Mouse (Mus musculus): ENCODE measurements at regions not wholly inside any gene's neighbourhood (a gene's known extent, or its start where the extent isn't known, plus 50 kb on each side); places are given as distances from the start of the nearest gene placed in this dataset.

GRCm38 (mm10) chr5:46791051-46791450 is 933.6 kb upstream of the Lcorl start:
- 34% methylated on average over 3 of the region's 3 CpGs for WGBS
- H3K36me3 ChIP-seq, result no peaks in the 10 kb centered on the region
- no peak for ATAC-seq (ENCODE audit: extremely low read depth, insufficient number of reproducible peaks, low FRiP score, low TSS enrichment)
- no peaks in the 10 kb centered on the region for H3K9me3 ChIP-seq
- no peak overlapping the region for H3K4me3 ChIP-seq
- H3K4me2 ChIP-seq, result no peak overlapping the region
- peaks cover 21% of the 10 kb centered on the region for H3K4me1 ChIP-seq
- H3K9ac ChIP-seq, result no peak overlapping the region
- H3K27ac ChIP-seq (replicated peaks), result peak overlapping the region; percentile 65
- H3K27me3 ChIP-seq (replicated peaks), result no peaks in the 10 kb centered on the region

- Histone ChIP-seq H3K9me3 (no peaks in the 10 kb centered on the region), H3K36me3 (no peaks in the 10 kb centered on the region), H3K4me1 (peaks cover 21% of the 10 kb centered on the region), H3K27me3 (replicated peaks) (no peaks in the 10 kb centered on the region), H3K4me3 (no peak overlapping the region), H3K27ac (replicated peaks) (peak overlapping the region; percentile 51; the same call in 1 of the 2 replicates), H3K4me2 (no peak overlapping the region), H3K9ac (no peak overlapping the region)
- no peak for ATAC-seq (ENCODE audit: extremely low read depth, insufficient number of reproducible peaks, low FRiP score, low TSS enrichment)
- 43% methylated on average over 3 of the region's 3 CpGs for WGBS
Measured at GRCm38 (mm10) chr5:46790536-46790935, 933.1 kb upstream of the Lcorl start.

- H3K9me3 ChIP-seq, result no peaks in the 10 kb centered on the region
- WGBS, result 65% methylated on average over 3 of the region's 3 CpGs
Measured at GRCm38 (mm10) chr5:46787079-46787478, 929.7 kb upstream of the Lcorl start.

GRCm38 (mm10) chr5:46756094-46756493 is 898.7 kb upstream of the Lcorl start:
- peak overlapping the region; percentile 29; the same call in 1 of the 2 replicates for H3K27ac ChIP-seq (replicated peaks)
- H3K9me3 ChIP-seq, result no peaks in the 10 kb centered on the region
- no peak overlapping the region for H3K9ac ChIP-seq
- no peak overlapping the region for H3K4me3 ChIP-seq
- WGBS, result 78% methylated on average over 5 of the region's 5 CpGs
- H3K27me3 ChIP-seq (replicated peaks), result no peaks in the 10 kb centered on the region
- peaks cover 18% of the 10 kb centered on the region for H3K4me1 ChIP-seq
- no peaks in the 10 kb centered on the region for H3K36me3 ChIP-seq
- H3K4me2 ChIP-seq, result no peak overlapping the region
- ATAC-seq (ENCODE audit: extremely low read depth, insufficient number of reproducible peaks, low FRiP score, low TSS enrichment), result no peak

More at GRCm38 (mm10) chr5:46787079-46787478, 929.7 kb upstream of the Lcorl start:
- Histone ChIP-seq H3K4me2 (no peak overlapping the region), H3K27me3 (replicated peaks) (no peaks in the 10 kb centered on the region), H3K4me1 (peaks cover 13% of the 10 kb centered on the region), H3K36me3 (no peaks in the 10 kb centered on the region), H3K4me3 (no peak overlapping the region), H3K27ac (replicated peaks) (no peak overlapping the region), H3K9ac (no peak overlapping the region)
- ATAC-seq (ENCODE audit: extremely low read depth, insufficient number of reproducible peaks, low FRiP score, low TSS enrichment), result no peak

GRCm38 (mm10) chr5:46740034-46740582 is 882.7 kb upstream of the Lcorl start:
- Histone ChIP-seq H3K4me3 (no peak overlapping the region), H3K27me3 (replicated peaks) (no peaks in the 10 kb centered on the region), H3K4me1 (no peaks in the 10 kb centered on the region), H3K36me3 (no peaks in the 10 kb centered on the region), H3K9me3 (no peaks in the 10 kb centered on the region), H3K27ac (replicated peaks) (no peak overlapping the region), H3K4me2 (no peak overlapping the region), H3K9ac (no peak overlapping the region)
- WGBS, result 81% methylated on average over 2 of the region's 2 CpGs
- no peak for ATAC-seq (ENCODE audit: extremely low read depth, insufficient number of reproducible peaks, low FRiP score, low TSS enrichment)

GRCm38 (mm10) chr5:46732510-46732909 is 875.1 kb upstream of the Lcorl start:
- no peak overlapping the region for H3K9ac ChIP-seq

GRCm38 (mm10) chr5:46732025-46732424 is 874.6 kb upstream of the Lcorl start:
- ATAC-seq (ENCODE audit: extremely low read depth, insufficient number of reproducible peaks, low FRiP score, low TSS enrichment), result no peak
- Histone ChIP-seq H3K27ac (replicated peaks) (no peak overlapping the region), H3K9ac (no peak overlapping the region), H3K36me3 (no peaks in the 10 kb centered on the region), H3K4me1 (no peaks in the 10 kb centered on the region), H3K9me3 (no peaks in the 10 kb centered on the region), H3K4me2 (no peak overlapping the region), H3K27me3 (replicated peaks) (no peaks in the 10 kb centered on the region), H3K4me3 (no peak overlapping the region)
- WGBS, result 79% methylated on average over 5 of the region's 5 CpGs

More at GRCm38 (mm10) chr5:46732510-46732909, 875.1 kb upstream of the Lcorl start:
- ATAC-seq (ENCODE audit: extremely low read depth, insufficient number of reproducible peaks, low FRiP score, low TSS enrichment), result no peak
- Histone ChIP-seq H3K27me3 (replicated peaks) (no peaks in the 10 kb centered on the region), H3K4me1 (no peaks in the 10 kb centered on the region), H3K4me3 (no peak overlapping the region), H3K9me3 (no peaks in the 10 kb centered on the region), H3K36me3 (no peaks in the 10 kb centered on the region), H3K4me2 (no peak overlapping the region), H3K27ac (replicated peaks) (no peak overlapping the region)
- 81% methylated on average over 3 of the region's 3 CpGs for WGBS

GRCm38 (mm10) chr5:46731297-46731696 is 873.9 kb upstream of the Lcorl start:
- Histone ChIP-seq H3K4me3 (no peak overlapping the region), H3K27me3 (replicated peaks) (no peaks in the 10 kb centered on the region), H3K4me2 (no peak overlapping the region), H3K27ac (replicated peaks) (no peak overlapping the region), H3K36me3 (no peaks in the 10 kb centered on the region), H3K9me3 (no peaks in the 10 kb centered on the region), H3K9ac (no peak overlapping the region), H3K4me1 (no peaks in the 10 kb centered on the region)
- WGBS, result 77% methylated on average over 3 of the region's 3 CpGs
- no peak for ATAC-seq (ENCODE audit: extremely low read depth, insufficient number of reproducible peaks, low FRiP score, low TSS enrichment)

GRCm38 (mm10) chr5:46709596-46709995 is 852.2 kb upstream of the Lcorl start:
- H3K4me2 ChIP-seq, result no peak overlapping the region
- no peaks in the 10 kb centered on the region for H3K27me3 ChIP-seq (replicated peaks)
- H3K4me1 ChIP-seq, result no peaks in the 10 kb centered on the region
- H3K27ac ChIP-seq (replicated peaks), result no peak overlapping the region
- no peak overlapping the region for H3K4me3 ChIP-seq
- WGBS, result 69% methylated on average over 3 of the region's 3 CpGs
- no peak for ATAC-seq (ENCODE audit: extremely low read depth, insufficient number of reproducible peaks, low FRiP score, low TSS enrichment)
- no peaks in the 10 kb centered on the region for H3K9me3 ChIP-seq
- H3K36me3 ChIP-seq, result no peaks in the 10 kb centered on the region
- no peak overlapping the region for H3K9ac ChIP-seq

GRCm38 (mm10) chr5:46707845-46708244 is 850.4 kb upstream of the Lcorl start:
- Histone ChIP-seq H3K4me1 (no peaks in the 10 kb centered on the region), H3K9me3 (no peaks in the 10 kb centered on the region), H3K4me3 (no peak overlapping the region), H3K27me3 (replicated peaks) (no peaks in the 10 kb centered on the region), H3K9ac (no peak overlapping the region), H3K27ac (replicated peaks) (no peak overlapping the region), H3K4me2 (no peak overlapping the region), H3K36me3 (no peaks in the 10 kb centered on the region)
- no peak for ATAC-seq (ENCODE audit: extremely low read depth, insufficient number of reproducible peaks, low FRiP score, low TSS enrichment)
- 83% methylated on average over 1 of the region's 1 CpGs for WGBS

- Histone ChIP-seq H3K27me3 (replicated peaks) (no peaks in the 10 kb centered on the region), H3K4me3 (no peak overlapping the region), H3K4me2 (no peak overlapping the region), H3K9ac (no peak overlapping the region), H3K36me3 (no peaks in the 10 kb centered on the region), H3K9me3 (no peaks in the 10 kb centered on the region), H3K27ac (replicated peaks) (no peak overlapping the region), H3K4me1 (no peaks in the 10 kb centered on the region)
- ATAC-seq (ENCODE audit: extremely low read depth, insufficient number of reproducible peaks, low FRiP score, low TSS enrichment), result no peak
- WGBS, result 86% methylated on average over 5 of the region's 5 CpGs
Measured at GRCm38 (mm10) chr5:46707021-46707420, 849.6 kb upstream of the Lcorl start.

- H3K27me3 ChIP-seq (replicated peaks), result no peaks in the 10 kb centered on the region
- no peak overlapping the region for H3K27ac ChIP-seq (replicated peaks)
- no peak for ATAC-seq (ENCODE audit: extremely low read depth, insufficient number of reproducible peaks, low FRiP score, low TSS enrichment)
- no peaks in the 10 kb centered on the region for H3K9me3 ChIP-seq
- H3K4me1 ChIP-seq, result no peaks in the 10 kb centered on the region
- no peak overlapping the region for H3K9ac ChIP-seq
- no peak overlapping the region for H3K4me3 ChIP-seq
- no peak overlapping the region for H3K4me2 ChIP-seq
- H3K36me3 ChIP-seq, result no peaks in the 10 kb centered on the region
Measured at GRCm38 (mm10) chr5:46678007-46678406, 820.6 kb upstream of the Lcorl start.
